Mouse (Mus musculus): ENCODE results near the gene Abcc10.

Abcc10 gene

GRCm38 (mm10) chr17:46258279-46259053 lies 69.7 kb downstream of the Abcc10 start:
- DNase-seq (ENCODE audit: low read depth, low spot score): no peak

DNA sequence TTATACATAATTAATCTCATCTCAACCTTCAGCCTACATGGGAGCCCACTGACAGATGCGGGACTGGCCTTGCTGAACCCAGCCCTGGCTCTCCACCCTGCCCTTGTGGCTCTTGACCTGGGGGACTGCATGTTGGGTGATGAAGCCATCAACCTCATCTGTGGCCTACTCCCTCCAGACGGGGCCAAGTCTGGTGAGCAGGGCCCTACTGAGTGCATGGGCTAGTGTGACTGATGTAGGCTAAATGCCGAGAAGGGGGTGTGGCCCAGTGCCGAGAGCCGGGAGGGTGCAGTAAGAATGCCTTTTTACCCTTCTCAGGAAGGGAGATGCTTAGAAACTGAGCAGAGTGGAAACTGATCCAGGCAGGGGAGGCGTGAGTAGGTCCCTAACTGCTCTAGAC lies 73.0 kb downstream of the Abcc10 start:
- no peak for DNase-seq (ENCODE audit: low read depth, low spot score)

GRCm38 (mm10) chr17:46254106-46254505 lies 74.0 kb downstream of the Abcc10 start:
- no peak for DNase-seq (ENCODE audit: low read depth, low spot score)

DNA sequence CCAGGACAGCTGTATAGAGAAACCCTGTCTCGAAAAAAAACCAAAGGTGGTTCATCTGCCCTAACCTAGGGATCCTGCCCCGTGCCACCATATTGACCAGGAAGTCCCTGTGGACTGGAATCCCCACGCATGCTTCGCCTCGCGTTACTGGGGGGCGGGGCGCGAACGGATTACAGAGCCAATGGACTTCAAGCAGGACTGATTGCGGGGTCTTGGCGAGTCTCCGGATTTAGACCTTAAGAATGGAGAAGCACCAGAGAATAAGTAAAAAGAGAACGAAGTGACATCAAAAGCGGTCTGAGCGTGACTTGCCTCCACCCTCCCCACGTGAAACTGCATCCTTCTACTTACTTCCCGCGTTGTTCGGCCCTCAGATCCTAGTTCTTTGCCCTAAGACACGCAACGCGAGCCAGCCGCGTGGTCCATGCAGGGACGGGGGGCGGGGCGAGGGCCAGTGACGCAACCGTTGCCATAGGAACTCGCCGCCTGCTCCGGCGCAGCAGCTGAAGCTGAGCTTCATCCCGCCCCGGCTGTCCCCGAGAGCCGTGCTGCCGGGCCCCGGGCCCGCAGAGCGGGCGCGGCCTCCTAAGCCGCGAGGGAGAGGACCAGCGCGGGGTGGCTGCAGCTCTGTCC lies 74.6 kb downstream of the Abcc10 start, which contains the start of gene Lrrc73:
TSS of gene Lrrc73 (plus strand) at position 80 of the 633 bp plus-strand sequence.
- DNase-seq (ENCODE audit: low read depth, low spot score): peak; percentile 84
